Mouse (Mus musculus) layer of hippocampus, adult 18-20 months (tissue): ENCODE measurements around the gene Fam187b. TPM values are rescaled to one million over a fixed set of nuclear protein-coding genes. Genes with fewer than 3 reads are reported as not detected.
"Not testable (repeated sequence)": the region's sequence is repeated elsewhere in the genome, so short reads cannot be mapped to it uniquely, and the experiment has no call there.

Source experiments
- DNase-seq, 2 experiments: peaks; one replicate each; pipeline ENCODE4 v3.0.0; 2022; ENCODE audit warnings: low spot score in 2 of 2
- long read RNA-seq: library from polyadenylated mRNA; stranded (forward); transcript quantifications from one replicate; pipeline ENCODE4 v2.0.0, GENCODE M21; 2021
- total RNA-seq, 2 experiments: library from RNA; stranded (reverse); gene quantifications; 2 replicates each; pipeline ENCODE4 v1.2.3; 2021

The Fam187b gene
- under 1 TPM in 1 of 2 experiments, not detected in 1; 0.18 TPM for total RNA-seq
- long read RNA-seq: 0 reads

- peak; percentile 37 to 73 for DNase-seq
Observed at GRCm38 (mm10) chr7:30973501-30974289, at the start of gene Fam187b. Gene Fam187b (plus strand): TSS chr7:30973790.

- no peak for DNase-seq
Observed at GRCm38 (mm10) chr7:30924071-30924470, 49.5 kb upstream of the Fam187b start.

- not testable (repeated sequence) for DNase-seq
Observed at GRCm38 (mm10) chr7:30924581-30924980, 49.0 kb upstream of the Fam187b start, which contains the start of gene Hamp2. Gene Hamp2 (minus strand): TSS chr7:30924681.

GRCm38 (mm10) chr7:30935422-30936099, 38.0 kb upstream of the Fam187b start:
- DNase-seq: not testable (repeated sequence)

- not testable (repeated sequence) for DNase-seq
Observed at GRCm38 (mm10) chr7:30940070-30940469, 33.5 kb upstream of the Fam187b start.

- DNase-seq: not testable (repeated sequence)
Observed at GRCm38 (mm10) chr7:30942365-30942764, 31.2 kb upstream of the Fam187b start.

- no peak for DNase-seq
Observed at GRCm38 (mm10) chr7:30943909-30944635, 29.5 kb upstream of the Fam187b start, which contains the start of gene Hamp. Gene Hamp (minus strand): TSS chr7:30944032.

GRCm38 (mm10) chr7:30944706-30945105, 28.9 kb upstream of the Fam187b start:
- not testable (repeated sequence) for DNase-seq

GRCm38 (mm10) chr7:30945466-30945865, 28.1 kb upstream of the Fam187b start:
- not testable (repeated sequence) for DNase-seq

- DNase-seq: no peak
Observed at GRCm38 (mm10) chr7:30945876-30946275, 27.7 kb upstream of the Fam187b start.

- DNase-seq: not testable (repeated sequence)
Observed at GRCm38 (mm10) chr7:30949902-30950301, 23.7 kb upstream of the Fam187b start.

GRCm38 (mm10) chr7:30952441-30953265, 20.9 kb upstream of the Fam187b start:
- no peak for DNase-seq

- DNase-seq: no peak
Observed at GRCm38 (mm10) chr7:30953459-30953858, 20.1 kb upstream of the Fam187b start.

- no peak for DNase-seq
Observed at GRCm38 (mm10) chr7:30954036-30954435, 19.6 kb upstream of the Fam187b start.

- no peak for DNase-seq
Observed at GRCm38 (mm10) chr7:30954971-30955520, 18.5 kb upstream of the Fam187b start.

GRCm38 (mm10) chr7:30955584-30956356, 17.8 kb upstream of the Fam187b start:
- peak; percentile 63 to 72 for DNase-seq

- peak; percentile 27 to 36 for DNase-seq
Observed at GRCm38 (mm10) chr7:30956357-30956751, 17.2 kb upstream of the Fam187b start.

- peak; percentile 68 to 79 for DNase-seq
Observed at GRCm38 (mm10) chr7:30956756-30957366, 16.7 kb upstream of the Fam187b start, which contains the start of gene Usf2. Gene Usf2 (minus strand): TSS chr7:30956803.

GRCm38 (mm10) chr7:30957367-30957783, 16.2 kb upstream of the Fam187b start:
- peak; percentile 88 to 93 for DNase-seq
